16 mouse cellular contexts compared by ENCODE assay signal in the genomic region with DNA sequence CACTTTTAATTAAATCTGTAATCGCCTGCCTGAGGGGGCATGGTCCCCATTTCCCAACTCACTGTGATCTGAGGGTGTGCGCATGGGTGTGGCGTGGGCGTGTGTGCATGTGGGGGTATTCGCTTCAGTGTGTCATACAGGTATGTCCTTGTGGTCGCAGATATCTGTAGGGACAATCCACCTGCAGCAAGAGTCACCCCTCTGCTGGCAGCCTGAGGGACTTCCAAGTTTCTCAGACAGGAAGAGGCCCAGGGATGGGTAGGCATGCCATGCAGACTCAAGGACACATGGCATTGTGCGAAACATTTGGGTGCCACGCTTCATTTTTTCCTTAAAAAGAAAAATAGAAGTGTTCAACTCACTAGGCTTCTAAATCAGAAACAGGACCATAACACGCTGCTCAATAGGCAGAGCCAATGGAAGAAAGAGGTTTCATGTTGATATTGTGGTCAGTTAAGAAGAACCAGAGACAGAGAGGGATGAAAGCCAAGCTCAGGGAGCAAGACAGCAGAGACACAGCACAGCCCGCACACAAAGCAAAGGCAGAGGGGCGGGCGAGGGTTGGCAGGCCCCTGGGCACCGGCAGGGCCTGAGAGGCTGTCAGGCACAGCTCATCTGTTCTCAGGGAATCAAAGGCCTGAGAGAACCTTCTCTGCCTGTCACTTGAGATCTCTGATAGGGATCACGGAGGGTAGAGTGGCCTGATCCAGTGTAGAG. TPM values are rescaled to one million over a fixed set of nuclear protein-coding genes. Genes with fewer than 3 reads are reported as not detected.
DNase-seq lines count a peak whose midpoint lies in the region; ATAC-seq lines count a peak whose summit lies in the region.
"Had no signal": no experiment of that assay in that cellular context is flagged by ENCODE, and none has a peak within 500 bp of the region (broad histone marks: within the 10 kb centered on the region; RNA-seq: fewer than 3 reads in every experiment).

No protein-coding gene starts in this region.

- H3K9ac ChIP-seq in forebrain, embryonic 13.5 days: 0 out of 2 replicates have a peak overlapping the region, but pooled peaks have one; percentile 30
- H3K9ac ChIP-seq in forebrain, embryonic 15.5 days (replicated peaks): no peak overlapping the region
- no peak overlapping the region for H3K9ac ChIP-seq in neural tube, embryonic 12.5 days
- no peak overlapping the region for H3K9ac ChIP-seq in midbrain, embryonic 13.5 days (replicated peaks)

- 87% methylated on average over 14 of the region's 14 CpGs for WGBS in forebrain, embryonic 13.5 days
- WGBS in forebrain, embryonic 15.5 days: 79% methylated on average over 14 of the region's 14 CpGs
- 87% methylated on average over 14 of the region's 14 CpGs for WGBS in neural tube, embryonic 12.5 days
- WGBS in midbrain, embryonic 13.5 days: 87% methylated on average over 14 of the region's 14 CpGs

- no peak for DNase-seq in neural tube, embryonic 10.5 days (ENCODE audit: extremely low spot score, low spot score)
- no peak for DNase-seq in left cerebral cortex, adult 9 months (ENCODE audit: low spot score in 2 of 2)
- DNase-seq in heart, adult 9 months (ENCODE audit: low spot score in 2 of 2): no peak
- no peak for DNase-seq in cerebellum, adult 11 months
- DNase-seq: adrenal gland, postnatal 25 days; heart, adult 2 months; kidney, postnatal 25 days; left cerebral cortex, postnatal 4 days; right cerebral cortex, adult 18-20 months; thymus, postnatal 4 days had no signal

- H3K27me3 ChIP-seq in forebrain, embryonic 13.5 days: 0 out of 2 replicates have a peak, but pooled peaks cover 3% of the 10 kb centered on the region
- H3K27me3 ChIP-seq in forebrain, embryonic 15.5 days: no peaks in the 10 kb centered on the region
- H3K27me3 ChIP-seq in neural tube, embryonic 12.5 days (replicated peaks): 0 out of 2 replicates have a peak, but pooled peaks cover 2% of the 10 kb centered on the region
- H3K27me3 ChIP-seq in midbrain, embryonic 13.5 days: no peaks in the 10 kb centered on the region

- no peaks in the 10 kb centered on the region for H3K36me3 ChIP-seq in forebrain, embryonic 13.5 days (ENCODE audit: poor library complexity, severe bottlenecking)
- no peaks in the 10 kb centered on the region for H3K36me3 ChIP-seq in forebrain, embryonic 15.5 days
- no peaks in the 10 kb centered on the region for H3K36me3 ChIP-seq in neural tube, embryonic 12.5 days
- 0 out of 2 replicates have a peak, but pooled peaks cover 3% of the 10 kb centered on the region for H3K36me3 ChIP-seq in midbrain, embryonic 13.5 days

- ATAC-seq in forebrain, embryonic 13.5 days: no peak
- ATAC-seq in forebrain, embryonic 15.5 days (replicated peaks): no peak
- ATAC-seq in neural tube, embryonic 12.5 days (ENCODE audit: low FRiP score, low read depth): no peak
- ATAC-seq in midbrain, embryonic 13.5 days: no peak
- ATAC-seq: lung, postnatal 0 days had no signal

- no peak overlapping the region for H3K4me2 ChIP-seq in forebrain, embryonic 13.5 days
- H3K4me2 ChIP-seq in forebrain, embryonic 15.5 days (replicated peaks): no peak overlapping the region
- no peak overlapping the region for H3K4me2 ChIP-seq in neural tube, embryonic 12.5 days (replicated peaks)
- H3K4me2 ChIP-seq in midbrain, embryonic 13.5 days (replicated peaks): no peak overlapping the region
- H3K4me2 ChIP-seq: liver, embryonic 11.5 days had no signal

- H3K4me3 ChIP-seq in forebrain, embryonic 13.5 days: no peak overlapping the region
- H3K4me3 ChIP-seq in forebrain, embryonic 15.5 days: no peak overlapping the region
- H3K4me3 ChIP-seq in neural tube, embryonic 12.5 days: no peak overlapping the region
- H3K4me3 ChIP-seq in midbrain, embryonic 13.5 days (replicated peaks): no peak overlapping the region
- H3K4me3 ChIP-seq: heart, adult 2 months had no signal

- H3K27ac ChIP-seq in forebrain, embryonic 13.5 days: peak overlapping the region; percentile 48; the same call in 1 of the 2 replicates
- no peak overlapping the region for H3K27ac ChIP-seq in forebrain, embryonic 15.5 days (replicated peaks)
- peak overlapping the region; percentile 51 for H3K27ac ChIP-seq in neural tube, embryonic 12.5 days
- H3K27ac ChIP-seq in midbrain, embryonic 13.5 days: peak overlapping the region; percentile 82
- H3K27ac ChIP-seq: heart, adult 2 months had no signal

- H3K9me3 ChIP-seq in forebrain, embryonic 13.5 days (replicated peaks): no peaks in the 10 kb centered on the region
- H3K9me3 ChIP-seq in forebrain, embryonic 15.5 days: no peaks in the 10 kb centered on the region
- no peaks in the 10 kb centered on the region for H3K9me3 ChIP-seq in neural tube, embryonic 12.5 days
- H3K9me3 ChIP-seq in midbrain, embryonic 13.5 days: no peaks in the 10 kb centered on the region

- peaks cover 73% of the 10 kb centered on the region for H3K4me1 ChIP-seq in forebrain, embryonic 13.5 days
- peaks cover 51% of the 10 kb centered on the region for H3K4me1 ChIP-seq in forebrain, embryonic 15.5 days
- peaks cover 86% of the 10 kb centered on the region for H3K4me1 ChIP-seq in neural tube, embryonic 12.5 days
- peaks cover 87% of the 10 kb centered on the region for H3K4me1 ChIP-seq in midbrain, embryonic 13.5 days (replicated peaks)

RNA-seq across cellular contexts. Expression of a gene that starts 23.2 kb away (rescaled TPM):
- polyA plus RNA-seq in forebrain, embryonic 13.5 days (2015; fragmentation: Nextera tagmentation; extraction: Ambion mirVana): 36.9 TPM in 2 replicates
- polyA plus RNA-seq in forebrain, embryonic 15.5 days (2015; fragmentation: Nextera tagmentation; extraction: Ambion mirVana): 45.7 and 45.8 TPM in 2 replicates
- 46.7 and 48.4 TPM in 2 replicates for polyA plus RNA-seq in neural tube, embryonic 12.5 days (2016; fragmentation: Nextera tagmentation; extraction: Ambion mirVana)
- 38.6 and 41.3 TPM in 2 replicates for polyA plus RNA-seq in midbrain, embryonic 13.5 days (2015; fragmentation: Nextera tagmentation; extraction: Ambion mirVana)

RNA-seq across cellular contexts. Expression of a gene that starts 31.5 kb away (rescaled TPM):
- polyA plus RNA-seq in forebrain, embryonic 13.5 days (2015; fragmentation: Nextera tagmentation; extraction: Ambion mirVana): 23.2 and 25.7 TPM in 2 replicates
- 34.7 and 36.0 TPM in 2 replicates for polyA plus RNA-seq in forebrain, embryonic 15.5 days (2015; fragmentation: Nextera tagmentation; extraction: Ambion mirVana)
- 24.2 and 25.4 TPM in 2 replicates for polyA plus RNA-seq in neural tube, embryonic 12.5 days (2016; fragmentation: Nextera tagmentation; extraction: Ambion mirVana)
- 28.3 and 29.1 TPM in 2 replicates for polyA plus RNA-seq in midbrain, embryonic 13.5 days (2015; fragmentation: Nextera tagmentation; extraction: Ambion mirVana)

RNA-seq across cellular contexts. Expression of a gene that starts 31.5 kb away (rescaled TPM):
- 59.0 and 61.9 TPM in 2 replicates for polyA plus RNA-seq in forebrain, embryonic 13.5 days (2015; fragmentation: Nextera tagmentation; extraction: Ambion mirVana)
- 74.9 and 78.7 TPM in 2 replicates for polyA plus RNA-seq in forebrain, embryonic 15.5 days (2015; fragmentation: Nextera tagmentation; extraction: Ambion mirVana)
- 52.6 and 55.2 TPM in 2 replicates for polyA plus RNA-seq in neural tube, embryonic 12.5 days (2016; fragmentation: Nextera tagmentation; extraction: Ambion mirVana)
- 67.7 and 70.8 TPM in 2 replicates for polyA plus RNA-seq in midbrain, embryonic 13.5 days (2015; fragmentation: Nextera tagmentation; extraction: Ambion mirVana)

RNA-seq across cellular contexts. Expression of a gene that starts 36.6 kb away (rescaled TPM):
- polyA plus RNA-seq in forebrain, embryonic 13.5 days (2015; fragmentation: Nextera tagmentation; extraction: Ambion mirVana): 2.0 and 4.0 TPM in 2 replicates
- 3.7 and 4.6 TPM in 2 replicates for polyA plus RNA-seq in forebrain, embryonic 15.5 days (2015; fragmentation: Nextera tagmentation; extraction: Ambion mirVana)
- 0.51 and 0.82 TPM in 2 replicates for polyA plus RNA-seq in neural tube, embryonic 12.5 days (2016; fragmentation: Nextera tagmentation; extraction: Ambion mirVana)
- polyA plus RNA-seq in midbrain, embryonic 13.5 days (2015; fragmentation: Nextera tagmentation; extraction: Ambion mirVana): 1.1 and 1.5 TPM in 2 replicates

RNA-seq across cellular contexts. Expression of a gene that starts 40.8 kb away (rescaled TPM):
- 39.3 and 43.2 TPM in 2 replicates for polyA plus RNA-seq in forebrain, embryonic 13.5 days (2015; fragmentation: Nextera tagmentation; extraction: Ambion mirVana)
- polyA plus RNA-seq in forebrain, embryonic 15.5 days (2015; fragmentation: Nextera tagmentation; extraction: Ambion mirVana): 38.9 and 41.1 TPM in 2 replicates
- 37.6 and 37.7 TPM in 2 replicates for polyA plus RNA-seq in neural tube, embryonic 12.5 days (2016; fragmentation: Nextera tagmentation; extraction: Ambion mirVana)
- 38.6 and 39.5 TPM in 2 replicates for polyA plus RNA-seq in midbrain, embryonic 13.5 days (2015; fragmentation: Nextera tagmentation; extraction: Ambion mirVana)
